Mouse (Mus musculus) adrenal gland, postnatal 4 days (tissue): ENCODE results near the gene Gm49510. TPM values are rescaled to one million over a fixed set of nuclear protein-coding genes. Genes with fewer than 3 reads are reported as not detected.

Experiments used
- DNase-seq, 2 experiments: peaks; one replicate each; pipeline ENCODE4 v3.0.0; 2021 to 2022; ENCODE audit warnings: low spot score in 2 of 2, mixed read lengths in 2 of 2
- microRNA-seq: library from miRNA; unstranded; fragments of <30 nt; microRNA quantifications from one replicate; pipeline ENCODE4 v1.2.0, GENCODE M21; 2021
- total RNA-seq, 2 experiments: library from RNA; stranded (reverse); gene quantifications; 2 replicates each; pipeline ENCODE4 v1.2.3; 2021

Gene Gm49510
- total RNA-seq, 2 experiments from 2014 or later, result not detected

GRCm38 (mm10) chr15:78940325-78940724, 40.9 kb downstream of the Gm49510 start:
- no peak for DNase-seq

DNA sequence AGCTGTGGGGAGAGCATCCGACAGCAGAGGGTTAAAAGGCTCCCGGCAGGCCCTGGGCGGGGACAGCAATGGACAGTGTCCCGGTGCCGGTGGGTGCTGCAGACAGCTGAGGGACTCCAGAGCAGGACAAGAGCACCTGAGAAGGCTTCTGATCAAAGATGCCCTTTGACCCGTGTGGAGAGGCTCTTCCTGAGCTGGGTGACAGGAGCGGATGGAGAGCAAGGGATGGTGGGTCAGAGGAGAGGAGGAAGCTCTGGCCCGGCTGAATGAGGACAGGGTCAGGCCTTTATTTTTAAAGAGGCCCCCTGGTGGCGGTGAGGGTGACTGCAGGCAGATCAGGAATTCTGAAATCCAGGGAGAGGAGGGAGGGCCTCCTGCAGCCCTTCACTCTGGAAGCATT, 43.2 kb downstream of the Gm49510 start:
- DNase-seq, result peak; percentile 52 to 67

GRCm38 (mm10) chr15:78946232-78946631, 46.8 kb downstream of the Gm49510 start:
- DNase-seq, result no peak

DNA sequence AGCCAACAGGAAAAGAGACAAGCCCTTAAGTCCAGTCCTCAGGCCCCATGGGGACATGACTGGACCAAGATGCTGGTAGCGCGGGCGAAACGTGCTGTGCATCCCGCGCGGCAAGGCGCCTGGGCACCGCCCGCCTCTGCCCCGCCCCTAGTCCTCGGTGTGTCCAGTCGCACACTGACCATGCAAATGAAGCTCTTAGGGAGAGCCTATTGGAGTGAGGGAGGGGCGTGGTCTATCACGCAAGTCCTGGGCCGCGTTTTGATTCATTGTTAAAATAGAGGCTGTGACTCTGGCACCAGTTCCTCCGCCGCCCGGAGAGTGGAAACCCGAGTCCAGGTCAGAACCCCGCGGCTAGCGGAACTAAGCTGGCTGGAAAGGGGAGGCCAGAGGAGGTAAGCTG, 48.2 kb downstream of the Gm49510 start, which contains the start of gene Triobp:
Triobp (plus strand) TSS at position 68 of the 400 bp plus-strand sequence.
- DNase-seq, result peak; percentile 50 to 68

DNA sequence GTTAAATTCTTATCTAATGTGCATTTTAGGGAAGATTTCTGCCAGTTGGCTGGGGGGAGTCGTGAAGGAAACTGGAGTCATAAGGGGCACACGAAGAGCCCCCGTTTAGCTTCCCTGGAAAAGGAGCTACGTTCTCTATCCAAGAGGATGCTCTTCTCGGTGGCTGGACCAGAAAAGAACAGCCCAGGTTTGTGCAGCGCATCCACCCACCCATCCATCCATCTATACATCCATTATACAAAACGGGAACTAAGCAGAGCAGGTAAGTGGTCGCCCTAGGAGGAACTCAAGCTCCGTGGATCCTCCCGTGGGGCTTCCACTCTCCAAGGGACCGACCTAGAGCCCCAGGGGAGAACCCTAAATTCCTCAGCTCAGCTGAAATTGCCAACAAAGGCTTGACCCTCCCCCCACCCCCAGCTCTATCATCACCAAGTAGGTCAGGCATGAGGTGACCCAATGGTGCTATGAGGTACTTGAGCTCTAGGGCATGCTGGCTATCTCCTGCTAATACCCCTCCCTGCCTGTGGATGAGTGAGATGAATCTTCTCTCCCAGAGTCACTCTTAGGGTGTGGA, 48.8 kb downstream of the Gm49510 start:
- no peak for DNase-seq

- DNase-seq, result no peak
Measured at GRCm38 (mm10) chr15:78948883-78949282, 49.4 kb downstream of the Gm49510 start.

DNA sequence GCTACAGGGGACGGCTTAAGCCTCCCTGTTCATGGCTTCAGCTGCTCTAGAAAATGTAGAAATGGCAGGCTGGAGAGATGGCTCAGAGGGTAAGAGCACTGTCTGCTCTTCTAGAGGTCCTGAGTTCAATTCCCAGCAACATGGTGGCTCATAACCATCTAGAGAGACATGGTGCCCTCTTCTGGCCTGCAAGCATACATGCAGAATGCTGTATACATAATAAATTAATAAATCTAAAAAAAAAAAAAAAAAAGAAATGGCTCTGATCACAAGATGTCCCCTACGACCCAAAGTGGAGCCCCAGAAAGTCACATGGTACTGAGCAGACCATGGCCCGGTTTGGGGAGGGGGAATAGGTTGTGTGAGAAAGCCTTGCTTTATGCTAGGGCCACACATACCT, 56.2 kb downstream of the Gm49510 start:
- DNase-seq, result no peak

- no peak for DNase-seq
Measured at GRCm38 (mm10) chr15:78956351-78956750, 56.9 kb downstream of the Gm49510 start.

- no peak for DNase-seq
Measured at GRCm38 (mm10) chr15:78957021-78957420, 57.6 kb downstream of the Gm49510 start.

GRCm38 (mm10) chr15:78959537-78959936, 60.1 kb downstream of the Gm49510 start:
- no peak for DNase-seq

DNA sequence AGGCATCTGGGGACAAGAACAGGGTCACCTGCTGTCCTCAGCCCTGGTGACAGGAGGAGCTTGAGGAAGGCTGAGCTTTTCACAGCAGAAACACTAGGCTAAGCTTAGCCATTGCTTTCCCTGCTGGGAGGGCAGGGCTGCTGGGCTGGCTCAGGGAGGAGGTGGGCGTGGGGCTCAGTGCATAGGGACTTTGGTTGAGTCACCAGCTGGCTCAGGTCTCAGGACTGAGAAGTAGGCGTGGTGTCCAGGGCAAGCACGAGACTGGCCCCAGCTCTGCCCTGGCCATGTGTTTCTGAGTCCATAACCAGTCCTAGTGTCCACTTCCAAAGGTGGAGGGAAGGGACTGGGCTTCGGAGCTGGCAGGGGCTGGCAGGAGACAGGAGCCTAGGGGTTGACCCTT, 60.6 kb downstream of the Gm49510 start:
- DNase-seq, result no peak

- peak in 1 of 2 experiments; percentile 55 for DNase-seq
Measured at GRCm38 (mm10) chr15:78962885-78963284, 63.4 kb downstream of the Gm49510 start.

Small RNA genes lying within 50 kb of the gene (microRNA-seq; reads per million reads assigned to microRNA genes)
- not detected for gene Mir6955

Other genes starting within 250 kb of the Gm49510 start
- gene Elfn2, start 180.9 kb upstream of the Gm49510 start, total RNA-seq, result 1 to 10 TPM; 3.9 to 4.2 TPM
- gene Mfng, start 126.2 kb upstream of the Gm49510 start, total RNA-seq, result 10 to 100 TPM; 18.3 to 20.0 TPM
- 10 to 100 TPM; 11.8 to 14.5 TPM for gene Card10, start 96.6 kb upstream of the Gm49510 start, total RNA-seq
- gene Cdc42ep1, start 57.0 kb upstream of the Gm49510 start, total RNA-seq, result 10 to 100 TPM; 56.7 to 59.1 TPM
- gene Lgals2, start 44.1 kb upstream of the Gm49510 start, total RNA-seq, result 1 to 10 TPM; 2.6 to 2.9 TPM
- gene Gga1, start 22.5 kb upstream of the Gm49510 start, total RNA-seq, result 10 to 100 TPM; 58.8 to 65.5 TPM
- 10 to 100 TPM; 25.3 to 26.0 TPM for gene Sh3bp1, start 101 bp downstream of the Gm49510 start, total RNA-seq
- 1 to 10 TPM; 9.8 to 9.9 TPM for gene Pdxp, start 14.3 kb downstream of the Gm49510 start, total RNA-seq
- gene Lgals1, start 27.1 kb downstream of the Gm49510 start, total RNA-seq, result 100 to 1,000 TPM; 382 to 438 TPM
- 10 to 100 TPM; 40.0 to 47.3 TPM for gene Nol12, start 35.3 kb downstream of the Gm49510 start, total RNA-seq
- 100 to 1,000 TPM in 1 of 2 experiments, 10 to 100 TPM in 1; 96.9 to 112 TPM for gene Triobp, start 48.1 kb downstream of the Gm49510 start, total RNA-seq
- 100 to 1,000 TPM; 361 to 374 TPM for gene H1f0, start 128.8 kb downstream of the Gm49510 start, total RNA-seq
- 1 to 10 TPM in 1 of 2 experiments, under 1 TPM in 1; 0.65 to 1.1 TPM for gene Galr3, start 142.2 kb downstream of the Gm49510 start, total RNA-seq
- gene Ankrd54, start 163.2 kb downstream of the Gm49510 start, total RNA-seq, result 10 to 100 TPM; 23.8 to 29.7 TPM
- gene Eif3l, start 175.5 kb downstream of the Gm49510 start, total RNA-seq, result 100 to 1,000 TPM; 158 to 162 TPM
- 10 to 100 TPM; 36.0 to 40.2 TPM for gene Micall1, start 209.2 kb downstream of the Gm49510 start, total RNA-seq
- 100 to 1,000 TPM; 134 to 142 TPM for gene Polr2f, start 241.3 kb downstream of the Gm49510 start, total RNA-seq
- 1 to 10 TPM; 8.0 to 9.0 TPM for gene 1700088E04Rik, start 241.6 kb downstream of the Gm49510 start, total RNA-seq